Mouse (Mus musculus) liver, embryonic 16.5 days (tissue): ENCODE measurements at regions not wholly inside any gene's neighbourhood (a gene's known extent, or its start where the extent isn't known, plus 50 kb on each side); places are given as distances from the start of the nearest gene placed in this dataset.
"Not testable (repeated sequence)": the region's sequence is repeated elsewhere in the genome, so short reads cannot be mapped to it uniquely, and the experiment has no call there.

Source experiments
- ATAC-seq: fragments of 200-750 bp; cut with Nextera tagmentation; 2 replicates; pipeline ENCODE4 v1.8.0; 2017; ENCODE audit warnings: low read depth, mild to moderate bottlenecking, moderate number of reproducible peaks, moderate library complexity
- H3K27ac ChIP-seq: fragments of 300-500 bp; sonication (generic); 2 replicates; pipeline ENCODE4 v1.5.1; 2014; ENCODE audit warnings: mild to moderate bottlenecking, low read length
- H3K27me3 ChIP-seq: fragments of 300-500 bp; sonication (generic); 2 replicates; pipeline ENCODE4 v1.6.1; 2014; ENCODE audit warnings: low read depth, low read length, mixed read lengths; ENCODE audit not compliant: control insufficient read depth, insufficient read depth
- H3K36me3 ChIP-seq: fragments of 300-500 bp; sonication (generic); 2 replicates; pipeline ENCODE4 v1.6.1; 2014; ENCODE audit warnings: mild to moderate bottlenecking; ENCODE audit not compliant: control insufficient read depth, insufficient read depth
- H3K4me1 ChIP-seq: fragments of 300-500 bp; sonication (generic); 2 replicates; pipeline ENCODE4 v1.6.1; 2014; ENCODE audit warnings: low read depth, low read length, mixed read lengths; ENCODE audit not compliant: control insufficient read depth
- H3K4me2 ChIP-seq: fragments of 300-500 bp; sonication (generic); 2 replicates; pipeline ENCODE4 v1.6.1; 2014; ENCODE audit warnings: low read depth, low read length, mixed read lengths
- H3K4me3 ChIP-seq: fragments of 300-500 bp; sonication (generic); 2 replicates; pipeline ENCODE4 v1.5.1; 2014; ENCODE audit warnings: low read depth, mild to moderate bottlenecking, low read length
- H3K9ac ChIP-seq: fragments of 300-500 bp; sonication (generic); 2 replicates; pipeline ENCODE4 v1.6.1; 2014; ENCODE audit warnings: low read depth, low read length
- H3K9me3 ChIP-seq: fragments of 300-500 bp; sonication (generic); replicated peaks from 2 replicates; pipeline ENCODE4 v1.6.1; 2016; ENCODE audit warnings: low read length; ENCODE audit not compliant: control insufficient read depth
- whole genome bisulfite sequencing: fragments of 180-500 bp; shearing (Covaris S2); extraction: QIAGEN DNeasy Blood & Tissue Kit; methylation state at CpG from one replicate; pipeline ENCODE4 v1.1.7; 2014; ENCODE audit not compliant: insufficient replicate concordance; 5-methylcytosine and 5-hydroxymethylcytosine counted together

GRCm38 (mm10) chr1:59417962-59418361 is 64.3 kb upstream of the Fzd7 start:
- Histone ChIP-seq H3K27ac (no peak overlapping the region), H3K4me3 (no peak overlapping the region), H3K27me3 (no peaks in the 10 kb centered on the region), H3K9ac (no peak overlapping the region), H3K4me1 (no peaks in the 10 kb centered on the region), H3K36me3 (no peaks in the 10 kb centered on the region), H3K9me3 (no peaks in the 10 kb centered on the region), H3K4me2 (no peak overlapping the region)
- ATAC-seq, result no peak
- 46% methylated on average over 3 of the region's 3 CpGs for WGBS

- no peak overlapping the region for H3K4me3 ChIP-seq
- no peaks in the 10 kb centered on the region for H3K36me3 ChIP-seq
- no peak overlapping the region for H3K27ac ChIP-seq
- H3K27me3 ChIP-seq, result no peaks in the 10 kb centered on the region
- 56% methylated on average over 9 of the region's 9 CpGs for WGBS
- no peak overlapping the region for H3K4me2 ChIP-seq
- H3K9me3 ChIP-seq, result no peaks in the 10 kb centered on the region
- peaks cover 2% of the 10 kb centered on the region; the same call in 1 of the 2 replicates for H3K4me1 ChIP-seq
- H3K9ac ChIP-seq, result no peak overlapping the region
- peak; percentile 50; the same call in 1 of the 2 replicates for ATAC-seq
These were observed 63.5 kb upstream of the Fzd7 start for GRCm38 (mm10) chr1:59418748-59419147.

- no peak overlapping the region for H3K27ac ChIP-seq
- no peaks in the 10 kb centered on the region for H3K9me3 ChIP-seq
- H3K4me3 ChIP-seq, result no peak overlapping the region
- no peak overlapping the region for H3K4me2 ChIP-seq
- H3K9ac ChIP-seq, result no peak overlapping the region
- 42% methylated on average over 19 of the region's 19 CpGs for WGBS
- no peaks in the 10 kb centered on the region for H3K36me3 ChIP-seq
- ATAC-seq, result no peak
- peaks cover 2% of the 10 kb centered on the region; the same call in 1 of the 2 replicates for H3K4me1 ChIP-seq
- no peaks in the 10 kb centered on the region for H3K27me3 ChIP-seq
These were observed 59.0 kb upstream of the Fzd7 start for GRCm38 (mm10) chr1:59422981-59423941.

GRCm38 (mm10) chr1:59425771-59426170 is 56.5 kb upstream of the Fzd7 start:
- H3K4me1 ChIP-seq, H3K4me2 ChIP-seq, H3K9me3 ChIP-seq, H3K27ac ChIP-seq, H3K36me3 ChIP-seq, H3K9ac ChIP-seq, H3K4me3 ChIP-seq, ATAC-seq, H3K27me3 ChIP-seq: not testable (repeated sequence)
- WGBS, result 71% methylated on average over 1 of the region's 1 CpGs

- Histone ChIP-seq H3K27ac (no peak overlapping the region), H3K36me3 (no peaks in the 10 kb centered on the region), H3K9ac (no peak overlapping the region), H3K4me2 (no peak overlapping the region), H3K4me1 (peaks cover 2% of the 10 kb centered on the region; the same call in 1 of the 2 replicates), H3K4me3 (no peak overlapping the region), H3K9me3 (no peaks in the 10 kb centered on the region), H3K27me3 (no peaks in the 10 kb centered on the region)
- WGBS, result 60% methylated on average over 9 of the region's 10 CpGs
- ATAC-seq, result no peak
These were observed 55.6 kb upstream of the Fzd7 start for GRCm38 (mm10) chr1:59426346-59427203.

- H3K27ac ChIP-seq, result no peak overlapping the region
- no peaks in the 10 kb centered on the region for H3K27me3 ChIP-seq
- H3K9me3 ChIP-seq, result no peaks in the 10 kb centered on the region
- no peak overlapping the region for H3K4me2 ChIP-seq
- H3K36me3 ChIP-seq, result no peaks in the 10 kb centered on the region
- H3K4me1 ChIP-seq, result peaks cover 2% of the 10 kb centered on the region; the same call in 1 of the 2 replicates
- 0 out of 2 replicates have a peak, but pooled peaks have one; percentile 32 for ATAC-seq
- H3K9ac ChIP-seq, result no peak overlapping the region
- 71% methylated on average over 5 of the region's 5 CpGs for WGBS
- H3K4me3 ChIP-seq, result no peak overlapping the region
These were observed 55.0 kb upstream of the Fzd7 start for GRCm38 (mm10) chr1:59427204-59427557.

GRCm38 (mm10) chr1:59429289-59429688 is 52.9 kb upstream of the Fzd7 start:
- no peaks in the 10 kb centered on the region for H3K36me3 ChIP-seq
- H3K27ac ChIP-seq, result no peak overlapping the region
- H3K9me3 ChIP-seq, result no peaks in the 10 kb centered on the region
- 59% methylated on average over 4 of the region's 4 CpGs for WGBS
- H3K9ac ChIP-seq, result no peak overlapping the region
- no peaks in the 10 kb centered on the region for H3K4me1 ChIP-seq
- no peak overlapping the region for H3K4me3 ChIP-seq
- H3K27me3 ChIP-seq, result no peaks in the 10 kb centered on the region
- ATAC-seq, result no peak
- no peak overlapping the region for H3K4me2 ChIP-seq

- Histone ChIP-seq H3K9ac (no peak overlapping the region), H3K27me3 (no peaks in the 10 kb centered on the region), H3K36me3 (no peaks in the 10 kb centered on the region), H3K4me2 (no peak overlapping the region), H3K4me1 (no peaks in the 10 kb centered on the region), H3K4me3 (no peak overlapping the region), H3K27ac (no peak overlapping the region), H3K9me3 (no peaks in the 10 kb centered on the region)
- whole genome bisulfite sequencing, result 39% methylated on average over 3 of the region's 3 CpGs
- ATAC-seq, result peak; percentile 56; the same call in 1 of the 2 replicates
These were observed 52.0 kb upstream of the Fzd7 start for GRCm38 (mm10) chr1:59430234-59430633.
